Mouse (Mus musculus) stomach, postnatal 0 days (tissue): ENCODE measurements at regions not wholly inside any gene's neighbourhood (a gene's known extent, or its start where the extent isn't known, plus 50 kb on each side); places are given as distances from the start of the nearest gene placed in this dataset.
A peak's percentile ranks its signal among the peaks of the same experiment; 100 is the strongest.
"Not testable (repeated sequence)": the region's sequence is repeated elsewhere in the genome, so short reads cannot be mapped to it uniquely, and the experiment has no call there.

Experiments
- ATAC-seq: fragments of 200-750 bp; cut with Nextera tagmentation; 2 replicates; pipeline ENCODE4 v1.8.0; 2017; ENCODE audit not compliant: low FRiP score, low TSS enrichment
- DNase-seq: peaks from one replicate; pipeline ENCODE4 v3.0.0-alpha.2; 2016; ENCODE audit warnings: low spot score
- H3K27ac ChIP-seq: fragments of 300-500 bp; sonication (generic); replicated peaks from 2 replicates; pipeline ENCODE4 v1.5.1; 2014; ENCODE audit warnings: mild to moderate bottlenecking, control low read depth
- H3K27me3 ChIP-seq: fragments of 300-500 bp; sonication (generic); 2 replicates; pipeline ENCODE4 v1.6.1; 2014; ENCODE audit warnings: low read length; ENCODE audit not compliant: control insufficient read depth, insufficient read depth
- H3K36me3 ChIP-seq: fragments of 300-500 bp; sonication (generic); 2 replicates; pipeline ENCODE4 v1.6.1; 2014; ENCODE audit warnings: low read length, mixed read lengths; ENCODE audit not compliant: control insufficient read depth, insufficient read depth
- H3K4me1 ChIP-seq: fragments of 300-500 bp; sonication (generic); replicated peaks from 2 replicates; pipeline ENCODE4 v1.6.1; 2014; ENCODE audit warnings: antibody characterized with exemption; ENCODE audit not compliant: control insufficient read depth, insufficient read depth
- H3K4me2 ChIP-seq: fragments of 300-500 bp; sonication (generic); replicated peaks from 2 replicates; pipeline ENCODE4 v1.6.1; 2014; ENCODE audit warnings: low read depth, mild to moderate bottlenecking, control low read depth, moderate library complexity
- H3K4me3 ChIP-seq: fragments of 300-500 bp; sonication (generic); 2 replicates; pipeline ENCODE4 v1.5.1; 2014; ENCODE audit warnings: low read depth, low read length, control low read depth
- H3K9ac ChIP-seq: fragments of 300-500 bp; sonication (generic); 2 replicates; pipeline ENCODE4 v1.6.1; 2014; ENCODE audit warnings: mild to moderate bottlenecking, low read length, control low read depth, mixed read lengths
- H3K9me3 ChIP-seq: fragments of 300-500 bp; sonication (generic); 2 replicates; pipeline ENCODE4 v1.6.1; 2016; ENCODE audit warnings: low read length; ENCODE audit not compliant: control insufficient read depth
- CTCF ChIP-seq: IDR thresholded peaks from 2 replicates; pipeline ENCODE4 v1.5.1; 2016; ENCODE audit warnings: antibody characterized with exemption, low read depth, mild to moderate bottlenecking, moderate library complexity
- EP300 ChIP-seq: optimal IDR thresholded peaks from 2 replicates; pipeline ENCODE3; 2016; ENCODE audit warnings: antibody characterized with exemption
- WGBS: fragments of 180-500 bp; shearing (Covaris S2); extraction: QIAGEN DNeasy Blood & Tissue Kit; methylation state at CpG from one replicate; pipeline ENCODE4 v1.1.7; 2014; 5-methylcytosine and 5-hydroxymethylcytosine counted together

DNA sequence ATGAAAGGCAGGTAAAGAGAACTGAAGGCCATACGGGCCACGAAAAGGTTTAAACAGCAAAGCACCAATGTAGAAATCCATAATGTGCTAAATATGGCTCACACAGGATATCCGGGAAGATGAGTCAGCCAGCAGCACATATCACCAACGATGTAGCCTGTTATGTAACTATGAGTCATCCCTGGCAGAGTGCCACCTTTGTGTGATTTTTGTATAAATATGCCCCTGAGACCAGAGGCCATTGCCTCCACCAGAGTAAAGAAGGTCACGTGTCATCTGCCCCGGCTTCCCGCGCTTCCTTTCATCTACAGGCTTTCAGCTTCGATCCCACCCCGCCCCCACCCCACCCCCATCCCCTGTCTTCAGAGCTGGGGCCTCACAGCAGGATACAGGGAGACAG lies 138.2 kb upstream of the Trim24 start:
- Histone ChIP-seq H3K4me2 (no peak overlapping the region), H3K9me3 (no peaks in the 10 kb centered on the region), H3K27ac (no peak overlapping the region), H3K4me1 (no peaks in the 10 kb centered on the region), H3K9ac (no peak overlapping the region), H3K27me3 (no peaks in the 10 kb centered on the region), H3K36me3 (no peaks in the 10 kb centered on the region), H3K4me3 (no peak overlapping the region)
- ATAC-seq (peak; percentile 90), DNase-seq (peak; percentile 63)
- no peak for TF ChIP-seq EP300
- no peak for TF ChIP-seq CTCF
- 23% methylated on average over 10 of the region's 10 CpGs for WGBS

DNA sequence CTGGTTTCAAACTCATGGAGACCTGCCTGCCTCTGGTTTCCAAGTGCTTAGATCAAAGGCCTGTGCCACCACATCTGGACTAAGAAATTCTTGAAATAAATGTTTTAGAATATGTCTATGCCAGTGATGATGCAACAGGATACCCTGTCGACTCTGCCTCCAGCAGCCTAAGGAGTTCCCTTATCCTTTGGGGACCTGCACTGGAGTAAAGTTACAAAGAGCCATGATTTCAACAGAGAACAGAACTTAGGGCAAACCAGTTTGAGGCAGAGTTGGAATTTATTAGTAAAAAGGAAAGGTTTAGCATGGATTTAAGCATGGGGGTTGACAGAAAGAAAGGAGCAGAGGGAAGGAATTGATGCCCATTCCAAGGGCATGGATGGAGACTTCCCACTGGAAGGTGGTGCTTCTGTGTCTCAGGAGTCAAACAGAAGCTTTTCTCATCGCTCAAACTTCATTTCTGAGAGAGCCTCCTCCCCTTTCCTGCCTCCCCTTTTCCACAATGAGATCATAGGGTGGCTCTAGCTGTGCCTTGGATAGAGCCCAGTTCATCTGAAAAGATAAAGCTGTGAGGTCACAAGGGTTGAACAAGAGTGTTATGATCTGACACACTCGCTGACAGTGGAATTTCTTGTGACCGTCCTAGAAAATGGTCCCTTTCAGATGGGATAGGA lies 135.2 kb upstream of the Trim24 start:
- WGBS, result 56% methylated on average over 4 of the region's 4 CpGs
- no peaks in the 10 kb centered on the region for H3K4me1 ChIP-seq
- ATAC-seq, result no peak
- H3K27ac ChIP-seq, result no peak overlapping the region
- no peaks in the 10 kb centered on the region for H3K36me3 ChIP-seq
- no peaks in the 10 kb centered on the region for H3K9me3 ChIP-seq
- TF ChIP-seq CTCF, result no peak
- no peak for TF ChIP-seq EP300
- no peak overlapping the region for H3K4me3 ChIP-seq
- no peak for DNase-seq
- H3K4me2 ChIP-seq, result no peak overlapping the region
- no peak overlapping the region for H3K9ac ChIP-seq
- no peaks in the 10 kb centered on the region for H3K27me3 ChIP-seq

DNA sequence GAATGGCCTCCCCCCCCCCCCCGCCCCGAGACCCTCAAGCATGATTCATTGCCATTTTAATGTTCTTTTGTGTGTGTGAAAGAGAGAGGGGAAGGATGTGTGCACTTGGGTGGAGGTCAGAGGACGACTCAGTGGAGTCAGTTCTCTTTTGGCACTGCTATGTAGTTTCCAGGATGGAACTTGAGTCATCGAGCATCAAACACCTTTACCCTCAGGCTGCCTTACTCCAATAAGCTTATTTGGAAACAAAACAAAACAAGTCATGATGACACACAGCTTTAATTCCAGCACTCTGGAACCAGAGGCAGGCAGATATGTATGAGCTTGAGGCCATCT lies 134.7 kb upstream of the Trim24 start:
- H3K27ac ChIP-seq, result no peak overlapping the region
- ATAC-seq (no peak), DNase-seq (no peak)
- no peaks in the 10 kb centered on the region for H3K4me1 ChIP-seq
- TF ChIP-seq CTCF, result no peak
- no peak for TF ChIP-seq EP300
- H3K4me3 ChIP-seq, result no peak overlapping the region
- H3K9me3 ChIP-seq, result no peaks in the 10 kb centered on the region
- H3K4me2 ChIP-seq, result no peak overlapping the region
- 57% methylated on average over 4 of the region's 4 CpGs for WGBS
- no peaks in the 10 kb centered on the region for H3K36me3 ChIP-seq
- H3K27me3 ChIP-seq, result no peaks in the 10 kb centered on the region
- H3K9ac ChIP-seq, result no peak overlapping the region

DNA sequence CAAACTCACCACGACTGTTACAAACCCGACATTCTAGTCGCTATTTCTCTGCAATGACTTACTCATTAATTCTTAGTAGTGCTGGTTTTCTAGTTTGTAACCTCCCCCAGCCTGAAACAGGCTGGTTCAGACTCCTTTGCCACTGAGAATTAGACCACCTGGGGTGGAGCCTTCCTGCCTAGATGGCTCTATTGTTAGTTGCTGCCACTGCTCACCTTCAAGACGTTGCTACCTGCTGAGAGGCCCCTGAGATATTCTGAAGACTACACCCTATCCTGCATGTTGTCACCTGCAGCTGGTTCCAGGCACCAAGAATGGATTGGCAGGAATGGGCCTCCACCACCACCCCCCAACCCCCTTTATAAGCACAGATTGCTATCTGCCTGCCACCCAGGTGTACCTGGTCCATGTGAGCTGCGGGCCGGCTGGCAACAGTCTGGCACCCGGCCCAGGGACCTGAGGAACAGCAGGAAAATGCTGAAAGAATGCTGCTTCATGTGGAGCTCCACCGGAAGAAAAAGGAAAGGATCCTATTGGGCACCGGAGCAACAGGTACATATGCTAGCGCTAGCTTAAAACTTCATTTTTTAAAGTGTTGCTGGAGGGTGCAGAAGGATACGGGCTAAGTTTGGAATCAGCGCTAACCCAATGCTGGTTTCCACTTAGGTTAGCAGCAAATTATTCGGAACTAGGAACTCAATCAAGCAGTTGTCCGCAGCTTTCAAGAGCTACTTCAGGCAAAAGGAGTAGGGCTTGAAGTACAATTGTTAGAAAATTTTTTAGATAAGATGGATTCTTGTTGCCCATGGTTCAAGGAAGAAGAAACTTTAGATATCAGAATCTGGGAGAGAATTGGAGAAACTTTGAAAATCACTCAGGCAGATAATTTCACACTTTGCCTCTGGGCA lies 129.4 kb upstream of the Trim24 start:
- H3K4me2 ChIP-seq, result no peak overlapping the region
- H3K4me3 ChIP-seq, result no peak overlapping the region
- no peak for DNase-seq
- H3K27ac ChIP-seq, result no peak overlapping the region
- TF ChIP-seq EP300 (no peak), CTCF (no peak)
- H3K9ac ChIP-seq, result no peak overlapping the region
- H3K4me1 ChIP-seq, result no peaks in the 10 kb centered on the region
- 74% methylated on average over 14 of the region's 14 CpGs for WGBS
- H3K9me3 ChIP-seq, result no peaks in the 10 kb centered on the region
- H3K36me3 ChIP-seq, result no peaks in the 10 kb centered on the region
- ATAC-seq, result no peak
- H3K27me3 ChIP-seq, result no peaks in the 10 kb centered on the region

DNA sequence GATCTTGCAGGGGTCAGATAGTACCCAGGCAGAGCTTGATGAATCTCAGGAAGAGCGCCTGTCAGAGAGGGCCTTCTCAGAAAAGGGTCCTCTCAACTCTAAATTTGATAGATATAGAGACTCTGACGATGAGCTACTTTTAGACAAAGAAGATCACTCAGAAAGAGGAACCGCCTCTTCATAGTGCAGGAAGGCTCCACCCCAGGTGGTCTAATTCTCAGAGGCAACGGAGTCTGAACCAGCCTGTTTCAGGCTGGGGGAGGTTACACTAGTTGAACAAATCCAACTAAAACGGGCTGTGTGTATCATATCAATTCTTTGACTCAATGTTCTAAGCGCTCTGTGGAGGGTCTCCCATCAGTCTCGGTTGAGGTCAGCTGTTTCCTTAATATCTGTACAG lies 128.7 kb upstream of the Trim24 start:
- not testable (repeated sequence) for H3K9me3 ChIP-seq, H3K27me3 ChIP-seq, DNase-seq, H3K4me1 ChIP-seq, ATAC-seq, H3K27ac ChIP-seq, H3K9ac ChIP-seq, H3K4me2 ChIP-seq, H3K36me3 ChIP-seq, H3K4me3 ChIP-seq
- 92% methylated on average over 7 of the region's 7 CpGs for WGBS

DNA sequence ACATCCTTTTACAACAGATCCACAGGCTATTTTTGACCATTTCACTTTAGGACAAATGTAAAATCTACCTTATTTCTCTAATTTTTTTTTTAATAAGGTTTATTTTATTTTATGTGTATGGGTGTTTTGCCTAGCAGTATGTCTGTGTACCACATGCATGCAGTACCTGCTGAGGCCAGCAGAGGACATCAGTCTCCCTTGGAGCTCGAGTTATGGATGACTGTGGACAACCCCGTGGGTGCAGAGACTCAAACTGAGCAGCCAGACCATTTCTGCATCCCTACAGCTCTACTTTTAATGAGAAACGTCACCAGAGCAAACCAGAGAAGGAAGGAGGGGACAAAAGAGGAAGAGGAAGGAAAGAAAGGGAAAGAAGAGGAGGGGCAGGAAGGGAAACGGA lies 125.9 kb upstream of the Trim24 start:
- Histone ChIP-seq H3K27me3 (no peaks in the 10 kb centered on the region), H3K9ac (no peak overlapping the region), H3K4me2 (no peak overlapping the region), H3K4me3 (no peak overlapping the region), H3K4me1 (no peaks in the 10 kb centered on the region), H3K36me3 (no peaks in the 10 kb centered on the region), H3K27ac (peak overlapping the region; percentile 78), H3K9me3 (no peaks in the 10 kb centered on the region)
- DNase-seq, result no peak
- peak; percentile 73 for TF ChIP-seq CTCF
- TF ChIP-seq EP300, result no peak
- WGBS, result 54% methylated on average over 4 of the region's 4 CpGs
- ATAC-seq, result no peak
